Mouse (Mus musculus): ENCODE results near the gene Ubqln1. TPM values are rescaled to one million over a fixed set of nuclear protein-coding genes. Genes with fewer than 3 reads are reported as not detected.

Ubqln1 gene
- polyA plus RNA-seq, 1 experiment from 2014 or later = 153 TPM

- no peak overlapping the region for H3K4me2 ChIP-seq (replicated peaks)
- no peak overlapping the region for H3K27ac ChIP-seq (replicated peaks)
- H3K4me1 ChIP-seq = no peaks in the 10 kb centered on the region
- H3K9me3 ChIP-seq = no peaks in the 10 kb centered on the region
- no peak overlapping the region for H3K9ac ChIP-seq (replicated peaks)
- H3K4me3 ChIP-seq = no peak overlapping the region
- peaks cover 59% of the 10 kb centered on the region for H3K36me3 ChIP-seq
- WGBS = 86% methylated on average over 9 of the region's 9 CpGs
- no peaks in the 10 kb centered on the region for H3K27me3 ChIP-seq
- ATAC-seq (replicated peaks) = no peak
Observed at GRCm38 (mm10) chr13:58177511-58178208, 37.8 kb downstream of the Ubqln1 start.

GRCm38 (mm10) chr13:58176105-58176504, 39.3 kb downstream of the Ubqln1 start:
- Histone ChIP-seq H3K4me3 (no peak overlapping the region), H3K4me1 (no peaks in the 10 kb centered on the region), H3K27ac (replicated peaks) (no peak overlapping the region), H3K9me3 (no peaks in the 10 kb centered on the region), H3K9ac (replicated peaks) (no peak overlapping the region), H3K36me3 (peaks cover 53% of the 10 kb centered on the region), H3K4me2 (replicated peaks) (no peak overlapping the region), H3K27me3 (no peaks in the 10 kb centered on the region)
- WGBS = 93% methylated on average over 3 of the region's 3 CpGs
- no peak for ATAC-seq (replicated peaks)

- no peak for ATAC-seq (replicated peaks)
- Histone ChIP-seq H3K4me3 (no peak overlapping the region), H3K36me3 (peaks cover 12% of the 10 kb centered on the region), H3K27me3 (no peaks in the 10 kb centered on the region), H3K9ac (replicated peaks) (no peak overlapping the region), H3K4me1 (no peaks in the 10 kb centered on the region), H3K4me2 (replicated peaks) (no peak overlapping the region), H3K9me3 (no peaks in the 10 kb centered on the region), H3K27ac (replicated peaks) (no peak overlapping the region)
Observed at GRCm38 (mm10) chr13:58168119-58168518, 47.3 kb downstream of the Ubqln1 start.

- Histone ChIP-seq H3K27me3 (no peaks in the 10 kb centered on the region), H3K4me3 (no peak overlapping the region), H3K4me1 (peaks cover 2% of the 10 kb centered on the region), H3K9ac (replicated peaks) (no peak overlapping the region), H3K36me3 (peaks cover 35% of the 10 kb centered on the region), H3K9me3 (no peaks in the 10 kb centered on the region), H3K4me2 (replicated peaks) (no peak overlapping the region), H3K27ac (replicated peaks) (no peak overlapping the region)
- ATAC-seq (replicated peaks) = no peak
- 94% methylated on average over 12 of the region's 12 CpGs for WGBS
Observed at GRCm38 (mm10) chr13:58163343-58163742, 52.1 kb downstream of the Ubqln1 start.

GRCm38 (mm10) chr13:58160761-58161160, 54.7 kb downstream of the Ubqln1 start:
- Histone ChIP-seq H3K36me3 (peaks cover 35% of the 10 kb centered on the region), H3K4me3 (no peak overlapping the region), H3K9me3 (no peaks in the 10 kb centered on the region), H3K9ac (replicated peaks) (no peak overlapping the region), H3K4me1 (peaks cover 12% of the 10 kb centered on the region), H3K27ac (replicated peaks) (no peak overlapping the region), H3K27me3 (no peaks in the 10 kb centered on the region), H3K4me2 (replicated peaks) (no peak overlapping the region)
- 96% methylated on average over 15 of the region's 15 CpGs for WGBS
- ATAC-seq (replicated peaks) = no peak

- peak overlapping the region; percentile 94 for H3K4me2 ChIP-seq (replicated peaks)
- peak overlapping the region; percentile 74 for H3K27ac ChIP-seq (replicated peaks)
- H3K27me3 ChIP-seq = no peaks in the 10 kb centered on the region
- H3K9ac ChIP-seq (replicated peaks) = peak overlapping the region; percentile 90
- H3K4me1 ChIP-seq = peaks cover 12% of the 10 kb centered on the region
- 5% methylated on average over 16 of the region's 16 CpGs for WGBS
- H3K9me3 ChIP-seq = no peaks in the 10 kb centered on the region
- H3K36me3 ChIP-seq = peaks cover 30% of the 10 kb centered on the region
- H3K4me3 ChIP-seq = peak overlapping the region; percentile 94
- ATAC-seq (replicated peaks) = peak; percentile 56
Observed at GRCm38 (mm10) chr13:58158099-58158912, 57.1 kb downstream of the Ubqln1 start.

- under 1% methylated on average over 30 of the region's 30 CpGs for WGBS
- Histone ChIP-seq H3K9me3 (no peaks in the 10 kb centered on the region), H3K36me3 (peaks cover 24% of the 10 kb centered on the region), H3K4me1 (peaks cover 12% of the 10 kb centered on the region), H3K9ac (replicated peaks) (peak within 1 kb of the TSS; percentile 90), H3K27ac (replicated peaks) (peak within 1 kb of the TSS; percentile 74), H3K4me3 (peak within 1 kb of the TSS; percentile 94), H3K27me3 (no peaks in the 10 kb centered on the region), H3K4me2 (replicated peaks) (peak within 1 kb of the TSS; percentile 94)
- ATAC-seq (replicated peaks) = peak; percentile 81
Observed at GRCm38 (mm10) chr13:58157447-58158098, 57.9 kb downstream of the Ubqln1 start, which contains the start of gene Idnk. Gene Idnk, plus strand, starts transcription at chr13:58157649.

- peak overlapping the region; percentile 90 for H3K9ac ChIP-seq (replicated peaks)
- peaks cover 23% of the 10 kb centered on the region for H3K36me3 ChIP-seq
- peak overlapping the region; percentile 74; the same call in 1 of the 2 replicates for H3K27ac ChIP-seq (replicated peaks)
- peaks cover 12% of the 10 kb centered on the region for H3K4me1 ChIP-seq
- peak overlapping the region; percentile 94 for H3K4me3 ChIP-seq
- H3K27me3 ChIP-seq = no peaks in the 10 kb centered on the region
- no peak for ATAC-seq (replicated peaks)
- H3K4me2 ChIP-seq (replicated peaks) = peak overlapping the region; percentile 94
- H3K9me3 ChIP-seq = no peaks in the 10 kb centered on the region
- WGBS = 27% methylated on average over 8 of the region's 8 CpGs
Observed at GRCm38 (mm10) chr13:58157036-58157435, 58.4 kb downstream of the Ubqln1 start.

- H3K27ac ChIP-seq (replicated peaks) = no peak overlapping the region
- H3K4me2 ChIP-seq (replicated peaks) = no peak overlapping the region
- H3K4me1 ChIP-seq = peaks cover 12% of the 10 kb centered on the region
- WGBS = 95% methylated on average over 2 of the region's 2 CpGs
- H3K9me3 ChIP-seq = no peaks in the 10 kb centered on the region
- H3K36me3 ChIP-seq = peaks cover 14% of the 10 kb centered on the region
- H3K27me3 ChIP-seq = no peaks in the 10 kb centered on the region
- no peak overlapping the region for H3K9ac ChIP-seq (replicated peaks)
- no peak overlapping the region for H3K4me3 ChIP-seq
- ATAC-seq (replicated peaks) = no peak
Observed at GRCm38 (mm10) chr13:58156031-58156430, 59.4 kb downstream of the Ubqln1 start.

GRCm38 (mm10) chr13:58150442-58150841, 65.0 kb downstream of the Ubqln1 start:
- ATAC-seq (replicated peaks) = no peak
- Histone ChIP-seq H3K36me3 (no peaks in the 10 kb centered on the region), H3K9ac (replicated peaks) (no peak overlapping the region), H3K4me3 (no peak overlapping the region), H3K4me2 (replicated peaks) (no peak overlapping the region), H3K9me3 (no peaks in the 10 kb centered on the region), H3K27me3 (no peaks in the 10 kb centered on the region), H3K27ac (replicated peaks) (no peak overlapping the region), H3K4me1 (peaks cover 8% of the 10 kb centered on the region)
- WGBS = 80% methylated on average over 11 of the region's 11 CpGs

- Histone ChIP-seq H3K4me2 (replicated peaks) (no peak overlapping the region), H3K4me3 (no peak overlapping the region), H3K9me3 (no peaks in the 10 kb centered on the region), H3K36me3 (no peaks in the 10 kb centered on the region), H3K9ac (replicated peaks) (no peak overlapping the region), H3K27me3 (no peaks in the 10 kb centered on the region), H3K27ac (replicated peaks) (no peak overlapping the region), H3K4me1 (peaks cover 8% of the 10 kb centered on the region)
- 92% methylated on average over 3 of the region's 3 CpGs for WGBS
- no peak for ATAC-seq (replicated peaks)
Observed at GRCm38 (mm10) chr13:58149629-58150028, 65.8 kb downstream of the Ubqln1 start.

- ATAC-seq (replicated peaks) = peak; percentile 73
- Histone ChIP-seq H3K27me3 (no peaks in the 10 kb centered on the region), H3K9ac (replicated peaks) (no peak overlapping the region), H3K4me2 (replicated peaks) (peak overlapping the region; percentile 63), H3K4me3 (peak overlapping the region; percentile 41), H3K4me1 (peaks cover 8% of the 10 kb centered on the region), H3K27ac (replicated peaks) (no peak overlapping the region), H3K9me3 (no peaks in the 10 kb centered on the region), H3K36me3 (no peaks in the 10 kb centered on the region)
- 61% methylated on average over 4 of the region's 5 CpGs for WGBS
Observed at GRCm38 (mm10) chr13:58149033-58149558, 66.4 kb downstream of the Ubqln1 start.

Measured in forebrain, embryonic 15.5 days (tissue).